ENCODE assay signal across 23 mouse cellular contexts in the genomic region with DNA sequence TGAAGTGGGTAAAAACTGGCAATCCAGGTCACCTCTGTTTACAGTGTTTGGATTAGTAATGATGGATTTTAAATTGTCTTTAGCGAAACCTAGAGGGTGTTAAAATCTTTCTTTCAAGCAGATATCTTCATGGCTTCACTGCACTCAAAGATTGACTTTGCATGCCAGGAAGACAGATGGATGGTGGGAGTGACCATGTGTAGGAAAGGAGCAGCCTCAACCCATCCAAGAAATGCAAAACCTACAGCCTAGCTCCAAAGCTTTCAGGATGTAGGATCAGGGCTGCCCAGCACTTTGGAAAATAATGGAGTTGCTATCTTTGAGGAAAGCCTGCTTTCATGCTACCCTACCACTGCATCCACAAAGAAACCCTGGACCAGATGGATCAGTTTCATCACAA.
DNase-seq lines count a peak whose midpoint lies in the region; ATAC-seq lines count a peak whose summit lies in the region.
"Had no signal": no experiment of that assay in that cellular context is flagged by ENCODE, and none has a peak within 500 bp of the region (broad histone marks: within the 10 kb centered on the region; RNA-seq: fewer than 3 reads in every experiment).

No protein-coding gene starts in this region.

- DNase-seq in right cerebral cortex, adult 18-20 months: peak; percentile 79
- no peak for DNase-seq in right cerebral cortex, postnatal 4 days
- DNase-seq in layer of hippocampus, adult 9-11 months: peak; percentile 74
- DNase-seq in right cerebral cortex, postnatal 10 days (ENCODE audit: low spot score in 2 of 2): peak; percentile 42 to 59
- DNase-seq: adrenal gland, postnatal 36 days; cerebellum, adult 18-20 months; gastrocnemius, postnatal 10 days; heart, adult 18-20 months; heart, postnatal 36 days; lung, adult 18-20 months; lung, postnatal 14 days; spleen, adult 18-20 months had no signal

- no peaks in the 10 kb centered on the region for H3K36me3 ChIP-seq in kidney, embryonic 14.5 days (ENCODE audit: control insufficient read depth, insufficient read depth, low read length)
- no peaks in the 10 kb centered on the region for H3K36me3 ChIP-seq in forebrain, embryonic 13.5 days (ENCODE audit: poor library complexity, severe bottlenecking)
- H3K36me3 ChIP-seq: embryonic facial prominence, embryonic 10.5 days; forebrain, embryonic 12.5 days; heart, embryonic 13.5 days; hindbrain, embryonic 15.5 days had no signal

- no peak overlapping the region for H3K27ac ChIP-seq in kidney, embryonic 14.5 days (ENCODE audit: low read depth, low read length)
- no peak overlapping the region for H3K27ac ChIP-seq in forebrain, embryonic 13.5 days
- H3K27ac ChIP-seq: embryonic facial prominence, embryonic 10.5 days; forebrain, embryonic 12.5 days; heart, embryonic 13.5 days; hindbrain, embryonic 15.5 days; kidney, postnatal 0 days had no signal

- H3K9me3 ChIP-seq in kidney, embryonic 14.5 days (ENCODE audit: control insufficient read depth, low read length): no peaks in the 10 kb centered on the region
- H3K9me3 ChIP-seq in forebrain, embryonic 13.5 days (replicated peaks): no peaks in the 10 kb centered on the region
- H3K9me3 ChIP-seq: embryonic facial prominence, embryonic 10.5 days; forebrain, embryonic 12.5 days; heart, embryonic 13.5 days; hindbrain, embryonic 15.5 days had no signal

- ATAC-seq in erythroblast, adult 5-6 weeks (replicated peaks; ENCODE audit: low FRiP score, poor library complexity, severe bottlenecking): no peak
- ATAC-seq in kidney, embryonic 14.5 days (ENCODE audit: low FRiP score, low TSS enrichment): no peak
- ATAC-seq in forebrain, embryonic 13.5 days: no peak
- ATAC-seq: intestine, postnatal 0 days; midbrain, embryonic 16.5 days had no signal

- 67% methylated on average over 1 of the region's 1 CpGs for WGBS in kidney, embryonic 14.5 days
- 74% methylated on average over 1 of the region's 1 CpGs for WGBS in forebrain, embryonic 13.5 days

- H3K4me1 ChIP-seq in kidney, embryonic 14.5 days (ENCODE audit: control insufficient read depth, insufficient read depth, low read length): no peaks in the 10 kb centered on the region
- H3K4me1 ChIP-seq in forebrain, embryonic 13.5 days: no peaks in the 10 kb centered on the region
- H3K4me1 ChIP-seq: embryonic facial prominence, embryonic 10.5 days; forebrain, embryonic 12.5 days; heart, embryonic 13.5 days; hindbrain, embryonic 15.5 days had no signal

- H3K27me3 ChIP-seq in kidney, embryonic 14.5 days (ENCODE audit: control insufficient read depth, insufficient read depth, low read length): no peaks in the 10 kb centered on the region
- H3K27me3 ChIP-seq in forebrain, embryonic 13.5 days: no peaks in the 10 kb centered on the region
- H3K27me3 ChIP-seq: forebrain, embryonic 12.5 days; heart, embryonic 13.5 days; hindbrain, embryonic 15.5 days had no signal

- no peak overlapping the region for H3K9ac ChIP-seq in kidney, embryonic 14.5 days (ENCODE audit: low read depth, low read length)
- no peak overlapping the region for H3K9ac ChIP-seq in forebrain, embryonic 13.5 days
- H3K9ac ChIP-seq: forebrain, embryonic 12.5 days; heart, embryonic 13.5 days; hindbrain, embryonic 15.5 days had no signal

- no peak overlapping the region for H3K4me3 ChIP-seq in kidney, embryonic 14.5 days (ENCODE audit: low read length)
- no peak overlapping the region for H3K4me3 ChIP-seq in forebrain, embryonic 13.5 days
- H3K4me3 ChIP-seq: embryonic facial prominence, embryonic 10.5 days; forebrain, embryonic 12.5 days; heart, embryonic 13.5 days; hindbrain, embryonic 15.5 days had no signal

- H3K4me2 ChIP-seq in kidney, embryonic 14.5 days (replicated peaks; ENCODE audit: low read depth, low read length): no peak overlapping the region
- H3K4me2 ChIP-seq in forebrain, embryonic 13.5 days: no peak overlapping the region
- H3K4me2 ChIP-seq: forebrain, embryonic 12.5 days; heart, embryonic 13.5 days; hindbrain, embryonic 15.5 days; liver, embryonic 11.5 days had no signal
